8 mouse cellular contexts compared by ENCODE assay signal in genomic region chr10:62508459-62508858, GRCm38 (mm10). TPM values are rescaled to one million over a fixed set of nuclear protein-coding genes. Genes with fewer than 3 reads are reported as not detected.
DNase-seq lines count a peak whose midpoint lies in the region; ATAC-seq and TF ChIP-seq lines count a peak whose summit lies in the region.

No protein-coding gene starts in this region.

- H3K9ac ChIP-seq in intestine, embryonic 14.5 days (ENCODE audit: low read length) = peak overlapping the region; percentile 11; the same call in 1 of the 2 replicates
- peak overlapping the region; percentile 59 for H3K9ac ChIP-seq in liver, postnatal 0 days (replicated peaks)

- ATAC-seq in intestine, embryonic 14.5 days (replicated peaks; ENCODE audit: low FRiP score, low TSS enrichment, low read depth) = no peak
- no peak for ATAC-seq in liver, postnatal 0 days

- H3K27me3 ChIP-seq in intestine, embryonic 14.5 days (replicated peaks; ENCODE audit: control insufficient read depth, insufficient read depth, low read length) = peaks cover 4% of the 10 kb centered on the region; the same call in 1 of the 2 replicates
- H3K27me3 ChIP-seq in liver, postnatal 0 days (ENCODE audit: insufficient read depth, low read length) = no peaks in the 10 kb centered on the region

- no peak for TF ChIP-seq CTCF in liver, postnatal 0 days (IDR thresholded peaks at IDR 0.05; ENCODE audit: low read depth)

- TF ChIP-seq EP300 in liver, postnatal 0 days (IDR thresholded peaks at IDR 0.05; ENCODE audit: low read depth) = no peak

- H3K36me3 ChIP-seq in intestine, embryonic 14.5 days (ENCODE audit: control insufficient read depth, insufficient read depth, low read length) = no peaks in the 10 kb centered on the region
- no peaks in the 10 kb centered on the region for H3K36me3 ChIP-seq in liver, postnatal 0 days (replicated peaks; ENCODE audit: insufficient read depth, low read length)

- peak; percentile 44 for DNase-seq in B cell, adult 2 months
- peak; percentile 42 to 50 for DNase-seq in adrenal gland, postnatal 36 days
- DNase-seq in gastrocnemius, postnatal 14 days = peak; percentile 22
- DNase-seq in intestine, embryonic 14.5 days (ENCODE audit: low spot score) = no peak
- no peak for DNase-seq in liver, postnatal 0 days
- peak; percentile 28 to 68 for DNase-seq in spleen, postnatal 4 days (ENCODE audit: low spot score in 2 of 2)
- DNase-seq in left cerebral cortex, postnatal 36 days (ENCODE audit: low spot score in 2 of 2) = no peak
- no peak for DNase-seq in right cerebral cortex, adult 2 months (ENCODE audit: low spot score in 2 of 2)

- peaks cover 7% of the 10 kb centered on the region; the same call in 1 of the 2 replicates for H3K4me1 ChIP-seq in intestine, embryonic 14.5 days (replicated peaks; ENCODE audit: control insufficient read depth, insufficient read depth, low read length)
- peaks cover 31% of the 10 kb centered on the region for H3K4me1 ChIP-seq in liver, postnatal 0 days (ENCODE audit: insufficient read depth)

- peak overlapping the region; percentile 27 for H3K4me3 ChIP-seq in intestine, embryonic 14.5 days (ENCODE audit: low read depth, low read length)
- H3K4me3 ChIP-seq in liver, postnatal 0 days (ENCODE audit: low read depth, low read length) = peak overlapping the region; percentile 50

- WGBS in intestine, embryonic 14.5 days = 3% methylated on average over 11 of the region's 11 CpGs
- WGBS in liver, postnatal 0 days (ENCODE audit: insufficient replicate concordance) = 5% methylated on average over 11 of the region's 11 CpGs

- intact Hi-C loops in gastrocnemius, postnatal 14 days (cut with DNase I; ENCODE audit: low total_unique reads) = no loop called here
- intact Hi-C loops in left cerebral cortex, postnatal 36 days (cut with DNase I) = no loop called here

- H3K4me2 ChIP-seq in intestine, embryonic 14.5 days (ENCODE audit: low read length) = peak overlapping the region; percentile 58
- peak overlapping the region; percentile 80 for H3K4me2 ChIP-seq in liver, postnatal 0 days (ENCODE audit: low read depth, low read length)

- peak overlapping the region; percentile 22; the same call in 1 of the 2 replicates for H3K27ac ChIP-seq in intestine, embryonic 14.5 days (ENCODE audit: low read depth)
- peak overlapping the region; percentile 95 for H3K27ac ChIP-seq in liver, postnatal 0 days (ENCODE audit: low read depth)

- no peaks in the 10 kb centered on the region for H3K9me3 ChIP-seq in intestine, embryonic 14.5 days (ENCODE audit: control insufficient read depth, low read length)
- no peaks in the 10 kb centered on the region for H3K9me3 ChIP-seq in liver, postnatal 0 days (ENCODE audit: low read length)

RNA-seq across cellular contexts. Expression of gene Srgn, which starts 18.8 kb away (rescaled TPM):
- 10 to 100 TPM; 40.5 to 65.4 TPM for total RNA-seq in adrenal gland, postnatal 36 days (2021)
- 10 to 100 TPM; 11.8 to 14.0 TPM for total RNA-seq in gastrocnemius, postnatal 14 days (2021)
- 9.8 and 11.8 TPM in 2 replicates for polyA plus RNA-seq in intestine, embryonic 14.5 days (2014; fragmentation: Nextera tagmentation; extraction: Ambion mirVana)
- 108 and 110 TPM in 2 replicates for polyA plus RNA-seq in liver, postnatal 0 days (2015; fragmentation: Nextera tagmentation; extraction: Ambion mirVana)
- 1 to 10 TPM; 7.7 to 8.9 TPM for total RNA-seq in left cerebral cortex, postnatal 36 days (2021)

RNA-seq across cellular contexts. Expression of gene Vps26a, which starts 21.9 kb away (rescaled TPM):
- total RNA-seq in adrenal gland, postnatal 36 days (2021) = 10 to 100 TPM; 50.6 to 59.9 TPM
- 10 to 100 TPM; 26.3 to 26.6 TPM for total RNA-seq in gastrocnemius, postnatal 14 days (2021)
- 81.2 and 93.0 TPM in 2 replicates for polyA plus RNA-seq in intestine, embryonic 14.5 days (2014; fragmentation: Nextera tagmentation; extraction: Ambion mirVana)
- 32.1 and 33.8 TPM in 2 replicates for polyA plus RNA-seq in liver, postnatal 0 days (2015; fragmentation: Nextera tagmentation; extraction: Ambion mirVana)
- total RNA-seq in left cerebral cortex, postnatal 36 days (2021) = 10 to 100 TPM; 45.8 to 53.8 TPM

RNA-seq across cellular contexts. Expression of gene Supv3l1, which starts 58.9 kb away (rescaled TPM):
- total RNA-seq in adrenal gland, postnatal 36 days (2021) = 10 to 100 TPM; 28.9 to 34.1 TPM
- total RNA-seq in gastrocnemius, postnatal 14 days (2021) = 10 to 100 TPM; 16.3 to 17.6 TPM
- 31.2 and 34.0 TPM in 2 replicates for polyA plus RNA-seq in intestine, embryonic 14.5 days (2014; fragmentation: Nextera tagmentation; extraction: Ambion mirVana)
- 7.3 and 8.6 TPM in 2 replicates for polyA plus RNA-seq in liver, postnatal 0 days (2015; fragmentation: Nextera tagmentation; extraction: Ambion mirVana)
- 10 to 100 TPM; 20.1 to 28.0 TPM for total RNA-seq in left cerebral cortex, postnatal 36 days (2021)

RNA-seq across cellular contexts. Expression of gene 4930507D05Rik, which starts 59.2 kb away (rescaled TPM):
- under 1 TPM; 0.43 to 0.53 TPM for total RNA-seq in adrenal gland, postnatal 36 days (2021)
- under 1 TPM; 0.16 to 0.23 TPM for total RNA-seq in gastrocnemius, postnatal 14 days (2021)
- polyA plus RNA-seq in intestine, embryonic 14.5 days (2014; fragmentation: Nextera tagmentation; extraction: Ambion mirVana) = 0.37 and 0.59 TPM in 2 replicates
- polyA plus RNA-seq in liver, postnatal 0 days (2015; fragmentation: Nextera tagmentation; extraction: Ambion mirVana) = 0.12 TPM in 1 of 2 replicates, not detected in the other
- 1 to 10 TPM; 1.7 to 2.0 TPM for total RNA-seq in left cerebral cortex, postnatal 36 days (2021)

Comparison
In these comparisons a context has a peak if more than half of its experiments do, and no peak if none do; other contexts are left out.
1. DNase-seq: peak in B cell, adult 2 months (2 of 2), adrenal gland, postnatal 36 days (2 of 2), gastrocnemius, postnatal 14 days (single experiment) and spleen, postnatal 4 days (2 of 2); none in intestine, embryonic 14.5 days (single experiment), liver, postnatal 0 days (single experiment), left cerebral cortex, postnatal 36 days (0 of 2) and right cerebral cortex, adult 2 months (0 of 2).